Mouse (Mus musculus): ENCODE results near the gene Slc38a4. TPM values are rescaled to one million over a fixed set of nuclear protein-coding genes. Genes with fewer than 3 reads are reported as not detected.

The Slc38a4 gene
- polyA plus RNA-seq, 1 experiment: 0.13 TPM

- H3K27ac ChIP-seq (ENCODE audit: insufficient read depth, low read length): no peak overlapping the region
- no peaks in the 10 kb centered on the region for H3K4me1 ChIP-seq (ENCODE audit: control insufficient read depth, insufficient read depth, low read length)
- TF ChIP-seq POLR2A (IDR thresholded peaks at IDR 0.05; ENCODE audit: borderline replicate concordance, insufficient read depth, low read length) (no peak), CTCF (IDR thresholded peaks at IDR 0.05; ENCODE audit: borderline replicate concordance, insufficient read depth, low read depth, low read length) (no peak)
- WGBS: 65% methylated on average over 12 of the region's 12 CpGs
- H3K27me3 ChIP-seq (ENCODE audit: control insufficient read depth, insufficient read depth, low read length): peaks cover 2% of the 10 kb centered on the region; the same call in 1 of the 2 replicates
- no peak overlapping the region for H3K4me3 ChIP-seq (replicated peaks; ENCODE audit: insufficient read depth, low read depth, low read length)
- DNase-seq: no peak
Observed at GRCm38 (mm10) chr15:97050436-97050835, 5.3 kb downstream of the Slc38a4 start.

GRCm38 (mm10) chr15:97050011-97050410 is 5.7 kb downstream of the Slc38a4 start:
- H3K4me1 ChIP-seq (ENCODE audit: control insufficient read depth, insufficient read depth, low read length): no peaks in the 10 kb centered on the region
- no peak overlapping the region for H3K4me3 ChIP-seq (replicated peaks; ENCODE audit: insufficient read depth, low read depth, low read length)
- 67% methylated on average over 10 of the region's 10 CpGs for WGBS
- no peak overlapping the region for H3K27ac ChIP-seq (ENCODE audit: insufficient read depth, low read length)
- DNase-seq: no peak
- no peaks in the 10 kb centered on the region; the same call in 1 of the 2 replicates for H3K27me3 ChIP-seq (ENCODE audit: control insufficient read depth, insufficient read depth, low read length)
- TF ChIP-seq CTCF (IDR thresholded peaks at IDR 0.05; ENCODE audit: borderline replicate concordance, insufficient read depth, low read depth, low read length): no peak
- no peak for TF ChIP-seq POLR2A (IDR thresholded peaks at IDR 0.05; ENCODE audit: borderline replicate concordance, insufficient read depth, low read length)

DNA sequence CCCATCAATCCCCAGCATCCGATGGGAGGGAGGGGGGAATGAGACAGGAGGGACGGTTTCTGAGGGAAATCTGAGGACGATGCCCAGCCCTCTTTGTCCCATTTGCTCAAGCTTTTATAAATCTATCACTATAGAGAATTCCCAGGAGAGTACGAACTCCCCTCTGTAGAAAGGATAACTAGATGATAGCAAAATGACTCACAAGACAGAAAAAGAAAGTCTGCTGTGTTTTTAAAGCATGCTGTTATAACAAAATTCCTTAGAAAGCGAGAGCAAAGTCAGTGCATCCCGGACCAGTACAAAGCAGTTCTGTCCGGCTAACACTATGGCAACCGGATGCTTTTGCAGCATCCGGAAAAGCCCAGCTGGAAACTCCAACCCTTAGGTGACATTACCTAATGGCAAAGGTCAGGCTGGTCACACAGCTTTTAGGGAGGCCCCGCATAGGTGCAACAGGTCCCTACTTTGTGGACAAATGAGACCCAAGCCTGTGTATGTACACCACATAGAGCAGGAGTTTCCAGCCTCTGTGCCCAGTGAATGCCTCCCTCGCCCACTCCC is 6.4 kb downstream of the Slc38a4 start:
- H3K27ac ChIP-seq (ENCODE audit: insufficient read depth, low read length): no peak overlapping the region
- TF ChIP-seq CTCF (IDR thresholded peaks at IDR 0.05; ENCODE audit: borderline replicate concordance, insufficient read depth, low read depth, low read length): no peak
- no peak for TF ChIP-seq POLR2A (IDR thresholded peaks at IDR 0.05; ENCODE audit: borderline replicate concordance, insufficient read depth, low read length)
- no peak overlapping the region for H3K4me3 ChIP-seq (replicated peaks; ENCODE audit: insufficient read depth, low read depth, low read length)
- 73% methylated on average over 11 of the region's 11 CpGs for WGBS
- H3K27me3 ChIP-seq (ENCODE audit: control insufficient read depth, insufficient read depth, low read length): no peaks in the 10 kb centered on the region
- no peaks in the 10 kb centered on the region for H3K4me1 ChIP-seq (ENCODE audit: control insufficient read depth, insufficient read depth, low read length)
- no peak for DNase-seq

GRCm38 (mm10) chr15:97048267-97048666 is 7.5 kb downstream of the Slc38a4 start:
- Histone ChIP-seq H3K27me3 (ENCODE audit: control insufficient read depth, insufficient read depth, low read length) (no peaks in the 10 kb centered on the region), H3K4me3 (replicated peaks; ENCODE audit: insufficient read depth, low read depth, low read length) (no peak overlapping the region), H3K4me1 (ENCODE audit: control insufficient read depth, insufficient read depth, low read length) (no peaks in the 10 kb centered on the region), H3K27ac (ENCODE audit: insufficient read depth, low read length) (no peak overlapping the region)
- no peak for DNase-seq
- no peak for TF ChIP-seq CTCF (IDR thresholded peaks at IDR 0.05; ENCODE audit: borderline replicate concordance, insufficient read depth, low read depth, low read length)
- 81% methylated on average over 5 of the region's 5 CpGs for WGBS

- DNase-seq: no peak
- TF ChIP-seq CTCF (IDR thresholded peaks at IDR 0.05; ENCODE audit: borderline replicate concordance, insufficient read depth, low read depth, low read length) (no peak), POLR2A (IDR thresholded peaks at IDR 0.05; ENCODE audit: borderline replicate concordance, insufficient read depth, low read length) (no peak)
- Histone ChIP-seq H3K4me1 (ENCODE audit: control insufficient read depth, insufficient read depth, low read length) (no peaks in the 10 kb centered on the region), H3K27ac (ENCODE audit: insufficient read depth, low read length) (no peak overlapping the region), H3K27me3 (ENCODE audit: control insufficient read depth, insufficient read depth, low read length) (no peaks in the 10 kb centered on the region), H3K4me3 (replicated peaks; ENCODE audit: insufficient read depth, low read depth, low read length) (no peak overlapping the region)
- 97% methylated on average over 13 of the region's 13 CpGs for WGBS
Observed at GRCm38 (mm10) chr15:97043921-97044320, 11.8 kb downstream of the Slc38a4 start.

DNA sequence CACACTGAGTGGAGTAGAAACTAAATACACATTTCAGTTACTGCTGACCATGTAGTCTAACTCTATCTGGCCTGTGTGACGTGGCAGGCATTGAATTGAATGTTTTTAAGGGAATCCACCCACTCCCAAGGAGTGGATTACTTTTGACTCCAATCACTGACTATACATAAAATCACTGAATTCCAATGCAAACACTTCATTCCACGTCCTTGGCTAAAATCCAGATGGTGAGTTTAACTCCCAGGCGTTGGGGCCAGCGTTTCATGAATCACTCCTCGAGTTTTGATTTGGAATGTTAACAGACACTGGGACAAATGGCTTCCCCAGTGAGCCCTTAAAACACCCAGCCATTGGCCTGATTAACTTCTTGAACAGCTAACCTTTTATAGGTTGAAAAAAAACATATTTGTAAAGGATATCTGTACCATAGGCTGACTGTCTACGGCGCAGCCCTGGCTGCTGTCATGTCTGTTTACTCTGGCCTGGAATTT is 13.7 kb downstream of the Slc38a4 start:
- Histone ChIP-seq H3K27me3 (ENCODE audit: control insufficient read depth, insufficient read depth, low read length) (no peaks in the 10 kb centered on the region), H3K27ac (ENCODE audit: insufficient read depth, low read length) (no peak overlapping the region), H3K4me1 (ENCODE audit: control insufficient read depth, insufficient read depth, low read length) (no peaks in the 10 kb centered on the region), H3K4me3 (replicated peaks; ENCODE audit: insufficient read depth, low read depth, low read length) (no peak overlapping the region)
- DNase-seq: no peak
- WGBS: 60% methylated on average over 7 of the region's 7 CpGs
- TF ChIP-seq POLR2A (IDR thresholded peaks at IDR 0.05; ENCODE audit: borderline replicate concordance, insufficient read depth, low read length): no peak

GRCm38 (mm10) chr15:97041182-97041581 is 14.6 kb downstream of the Slc38a4 start:
- no peak overlapping the region for H3K27ac ChIP-seq (ENCODE audit: insufficient read depth, low read length)
- DNase-seq: no peak
- TF ChIP-seq POLR2A (IDR thresholded peaks at IDR 0.05; ENCODE audit: borderline replicate concordance, insufficient read depth, low read length) (no peak), CTCF (IDR thresholded peaks at IDR 0.05; ENCODE audit: borderline replicate concordance, insufficient read depth, low read depth, low read length) (no peak)
- no peak overlapping the region for H3K4me3 ChIP-seq (replicated peaks; ENCODE audit: insufficient read depth, low read depth, low read length)
- no peaks in the 10 kb centered on the region for H3K4me1 ChIP-seq (ENCODE audit: control insufficient read depth, insufficient read depth, low read length)
- H3K27me3 ChIP-seq (ENCODE audit: control insufficient read depth, insufficient read depth, low read length): no peaks in the 10 kb centered on the region
- 86% methylated on average over 9 of the region's 9 CpGs for WGBS

DNA sequence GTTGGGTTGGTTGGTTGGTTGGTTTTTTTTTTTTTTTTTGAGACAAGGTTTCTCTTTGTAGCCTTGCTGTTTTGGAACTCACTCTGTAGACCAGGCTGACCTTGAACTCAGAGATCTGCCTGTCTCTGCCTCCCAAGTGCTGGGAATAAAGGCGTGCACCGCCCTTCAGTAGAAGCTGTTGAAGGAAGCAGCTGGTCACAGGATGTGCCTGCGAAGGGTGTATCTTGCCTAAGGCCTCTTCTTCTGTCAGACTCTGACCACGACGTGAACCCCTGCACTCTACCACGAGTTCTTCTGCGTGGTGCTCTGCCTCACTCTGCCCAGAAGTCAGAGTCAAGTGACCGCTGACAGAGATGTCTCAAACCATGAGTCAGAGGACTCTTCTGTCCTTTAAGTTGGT is 18.0 kb downstream of the Slc38a4 start:
- Histone ChIP-seq H3K4me3 (replicated peaks; ENCODE audit: insufficient read depth, low read depth, low read length) (no peak overlapping the region), H3K27ac (ENCODE audit: insufficient read depth, low read length) (no peak overlapping the region), H3K27me3 (ENCODE audit: control insufficient read depth, insufficient read depth, low read length) (no peaks in the 10 kb centered on the region), H3K4me1 (ENCODE audit: control insufficient read depth, insufficient read depth, low read length) (no peaks in the 10 kb centered on the region)
- TF ChIP-seq CTCF (IDR thresholded peaks at IDR 0.05; ENCODE audit: borderline replicate concordance, insufficient read depth, low read depth, low read length) (no peak), POLR2A (IDR thresholded peaks at IDR 0.05; ENCODE audit: borderline replicate concordance, insufficient read depth, low read length) (no peak)
- DNase-seq: no peak
- WGBS: 91% methylated on average over 8 of the region's 8 CpGs
